Mouse (Mus musculus) erythroblast, adult 5-6 weeks (primary cell): ENCODE data around the gene Slc5a8. TPM values are rescaled to one million over a fixed set of nuclear protein-coding genes. Genes with fewer than 3 reads are reported as not detected.

ENCODE experiments used
- ATAC-seq: replicated peaks from 2 replicates; pipeline ENCODE4 v1.8.0; 2016; ENCODE audit warnings: moderate number of reproducible peaks, mild to moderate bottlenecking, moderate TSS enrichment, inconsistent platforms; ENCODE audit not compliant: poor library complexity, low FRiP score, severe bottlenecking
- total RNA-seq, 2 experiments: library from RNA; stranded (forward) in 1 of 2; stranded (reverse) in 1 of 2; fragments of 150-400 nt in 1 of 2; fragments of 200-764, 138-1000 nt in 1 of 2; gene quantifications; 2 replicates each; pipeline versions ENCODE4 v1.2.3 to v1.2.4; 2015 to 2017; ENCODE audit warnings: low replicate concordance in 2 of 2

Gene Slc5a8
- total RNA-seq (2015; ENCODE audit: low replicate concordance) (not detected in 2 replicates), total RNA-seq (2017; ENCODE audit: low replicate concordance) (not detected in 2 replicates)

DNA sequence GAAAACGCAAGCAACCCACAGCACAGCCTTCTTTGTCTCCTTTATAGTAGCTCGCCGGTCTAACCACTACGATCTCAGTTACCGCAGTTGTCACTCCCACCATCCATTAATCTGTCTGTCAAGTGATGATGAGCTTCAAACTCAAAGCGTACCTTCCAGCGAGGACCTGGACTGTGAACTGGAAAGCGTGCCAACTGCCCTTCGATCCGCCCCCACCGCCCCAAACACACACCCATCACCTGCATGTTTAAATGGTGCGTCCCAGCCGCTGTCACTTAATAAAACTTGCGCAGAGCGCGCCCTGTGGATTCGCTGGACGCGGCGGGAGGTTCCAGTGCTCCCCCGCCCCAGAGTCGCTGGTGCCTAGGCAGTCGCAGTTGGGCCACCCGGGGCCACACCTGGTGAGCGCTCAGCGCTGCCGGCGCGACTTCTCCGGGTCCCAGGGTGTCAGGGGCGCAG is at the start of gene Slc5a8:
Gene Slc5a8 (plus strand): TSS at position 361 of the 459 bp plus-strand sequence.
- ATAC-seq, result no peak

DNA sequence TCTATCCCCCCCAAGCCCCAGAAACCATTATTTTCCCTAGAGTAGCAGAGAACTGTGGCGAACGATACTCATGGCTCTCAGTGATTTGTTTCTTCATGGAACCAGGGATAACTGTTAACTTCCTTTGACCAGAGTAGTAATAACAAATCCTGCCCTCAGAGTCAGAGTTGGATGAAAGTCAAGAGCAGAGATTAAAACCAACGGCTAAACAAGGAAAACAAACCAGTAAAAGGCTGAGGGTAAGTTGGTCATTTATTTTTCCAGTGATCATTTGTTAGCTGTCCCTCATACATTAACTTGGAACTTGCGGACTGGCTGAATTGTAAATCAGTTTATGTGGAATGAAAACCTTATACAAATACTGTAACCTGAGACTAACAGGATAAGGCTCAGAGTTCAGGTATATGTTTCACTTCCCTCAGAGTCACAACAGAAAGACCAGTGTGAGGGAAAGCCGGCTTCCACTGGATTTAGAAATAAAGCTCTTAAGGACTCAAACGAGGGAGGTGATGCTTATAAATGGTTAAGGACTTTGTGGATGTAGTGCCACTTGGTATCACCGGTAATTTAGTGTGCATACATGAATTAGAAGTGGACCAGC is 36.8 kb upstream of the Slc5a8 start:
- ATAC-seq, result no peak

DNA sequence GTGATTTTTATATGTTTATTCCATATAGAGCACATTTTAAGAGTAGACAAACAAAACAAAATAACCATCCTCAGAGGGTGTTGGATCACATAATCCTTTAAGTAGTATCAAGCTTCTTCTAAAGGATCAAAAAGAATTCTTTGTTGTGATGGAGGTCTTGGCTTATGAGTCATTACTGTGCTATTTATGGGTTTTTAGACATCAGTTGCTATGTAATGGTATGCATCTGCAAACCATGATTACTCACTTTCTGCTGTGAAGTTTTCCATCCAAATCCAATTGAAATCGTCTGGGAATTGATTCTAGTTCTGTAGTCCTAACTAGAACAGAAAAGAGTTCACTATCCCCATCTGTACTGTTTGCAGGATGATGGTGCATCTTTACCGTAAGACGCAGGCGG is 35.8 kb upstream of the Slc5a8 start:
- no peak for ATAC-seq

DNA sequence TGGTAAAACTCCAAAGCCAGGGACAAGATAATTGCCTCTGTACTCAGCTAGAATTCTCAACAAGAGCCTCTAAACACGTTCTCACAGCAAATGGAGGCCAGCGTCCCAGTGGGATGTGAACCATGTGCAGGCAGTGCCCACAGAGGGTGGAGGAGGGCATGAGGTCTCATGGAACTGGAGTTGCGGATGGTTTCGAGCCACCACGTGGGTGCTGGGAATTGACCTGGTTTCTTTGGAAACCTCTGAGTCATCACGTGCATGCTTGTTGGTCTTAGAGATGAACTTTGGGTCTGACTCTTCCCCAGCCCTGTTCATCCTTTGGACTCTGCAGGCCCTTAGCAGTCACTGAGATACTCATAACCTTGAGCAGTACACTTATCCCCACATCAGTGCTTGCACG is 32.5 kb upstream of the Slc5a8 start:
- no peak for ATAC-seq

DNA sequence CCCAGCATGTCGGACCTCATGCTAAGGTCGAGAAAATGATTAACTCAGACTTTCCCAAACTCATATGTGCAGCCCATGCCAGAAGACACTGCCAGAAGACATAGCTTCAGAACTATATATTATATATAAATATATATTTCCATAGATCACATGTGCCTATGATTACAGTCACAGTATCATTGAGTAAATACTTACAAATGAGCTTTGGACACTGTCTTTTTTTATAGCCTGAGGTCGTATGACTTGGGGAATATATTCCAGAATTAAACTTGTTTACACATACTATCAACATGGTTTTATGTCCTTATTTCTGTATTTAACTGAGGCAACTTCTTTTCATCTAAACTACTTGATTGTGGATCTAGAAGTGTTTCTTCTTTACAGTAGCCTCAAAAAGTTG is 24.9 kb upstream of the Slc5a8 start:
- ATAC-seq, result no peak

DNA sequence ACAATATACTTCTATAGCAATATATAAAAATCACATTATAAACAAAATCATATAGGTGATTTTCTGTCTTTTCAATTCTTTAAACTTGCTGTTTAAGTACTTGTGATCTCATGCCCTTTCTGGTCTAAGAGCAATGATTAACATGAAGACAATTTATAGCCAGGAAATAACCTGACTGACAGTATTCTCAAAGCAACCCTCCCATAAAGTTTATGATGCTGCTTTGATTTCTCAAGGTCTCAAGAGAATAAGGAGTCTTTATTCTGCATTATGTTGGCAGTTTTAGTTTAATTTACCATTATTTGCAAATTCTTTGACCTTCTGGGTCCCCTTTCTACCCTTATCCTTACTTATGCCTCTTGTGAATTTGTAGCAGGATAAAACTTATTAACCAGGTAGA is 24.4 kb upstream of the Slc5a8 start:
- no peak for ATAC-seq

DNA sequence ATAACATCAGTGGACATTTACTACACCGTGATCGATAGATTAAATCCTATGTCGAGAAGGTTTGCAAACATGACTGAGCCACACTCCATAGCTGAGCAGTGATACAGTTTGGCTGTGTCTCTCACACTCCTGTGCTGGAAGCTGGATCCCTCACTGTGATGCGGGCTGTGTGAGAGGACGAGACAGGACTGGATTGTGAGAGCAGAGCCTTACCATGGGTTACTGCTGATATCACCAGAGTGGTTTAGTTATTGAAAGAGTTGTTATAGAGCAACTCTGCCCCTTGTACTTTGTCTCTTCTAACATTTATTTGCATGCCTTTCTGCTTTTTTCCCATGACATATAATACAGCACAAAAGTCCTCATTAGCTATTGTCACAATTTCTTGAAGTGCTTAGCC is 23.5 kb upstream of the Slc5a8 start:
- no peak for ATAC-seq

DNA sequence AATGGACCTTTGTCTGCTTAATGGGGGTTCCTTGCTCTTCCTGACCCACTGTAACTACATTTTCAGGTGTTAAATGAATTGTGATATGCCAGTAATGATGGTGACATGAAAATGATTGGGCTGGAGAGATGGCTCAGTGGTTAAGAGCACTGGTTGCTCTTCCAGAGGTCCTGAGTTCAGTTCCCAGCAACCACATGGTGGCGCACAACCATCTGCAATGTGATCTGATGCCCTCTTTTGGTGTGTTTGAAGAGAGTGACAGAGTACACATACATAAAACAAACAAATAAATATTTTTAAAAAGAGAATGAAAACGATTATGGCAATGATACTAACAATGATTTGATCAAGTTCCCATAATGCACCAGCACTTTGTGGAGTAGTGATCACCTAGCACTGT is 19.8 kb upstream of the Slc5a8 start:
- ATAC-seq, result no peak

DNA sequence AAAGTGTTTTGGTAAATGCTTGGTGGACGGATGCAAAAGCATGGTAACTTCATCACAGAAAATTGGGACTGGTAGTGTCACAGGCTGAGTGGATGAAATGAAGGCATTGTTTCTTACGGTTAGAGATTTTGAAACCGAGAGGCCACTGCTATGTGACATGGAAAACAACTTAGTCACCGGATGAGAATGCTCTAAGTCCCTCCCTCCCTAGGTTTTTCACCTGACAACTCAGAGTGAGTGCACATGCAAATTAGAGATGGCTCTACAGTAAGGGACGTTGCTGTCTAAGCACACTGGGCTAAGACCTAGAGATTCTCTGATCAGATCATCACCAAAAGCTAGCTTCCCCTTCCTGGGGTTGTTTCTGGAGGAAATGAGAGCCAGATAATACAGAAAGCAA is 10.9 kb upstream of the Slc5a8 start:
- no peak for ATAC-seq

DNA sequence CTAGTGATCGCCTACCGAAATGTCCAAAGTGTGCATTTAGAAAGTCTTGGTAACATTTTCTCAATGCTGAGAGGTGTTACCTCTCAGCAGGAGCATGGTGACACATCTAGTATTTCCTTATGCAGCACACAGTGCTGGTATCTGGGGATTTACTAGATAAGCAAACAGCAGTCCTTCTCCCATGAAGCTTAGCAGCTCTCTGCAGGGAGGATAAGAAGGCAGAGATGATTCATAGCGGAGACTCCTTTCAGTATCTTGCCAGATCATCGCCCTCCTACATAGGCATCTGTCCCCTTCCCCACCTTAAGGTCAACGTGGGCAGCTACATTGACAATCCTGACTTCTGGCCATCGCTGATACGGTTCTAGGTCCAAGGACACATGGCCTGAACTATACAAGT is 8.4 kb upstream of the Slc5a8 start:
- no peak for ATAC-seq

DNA sequence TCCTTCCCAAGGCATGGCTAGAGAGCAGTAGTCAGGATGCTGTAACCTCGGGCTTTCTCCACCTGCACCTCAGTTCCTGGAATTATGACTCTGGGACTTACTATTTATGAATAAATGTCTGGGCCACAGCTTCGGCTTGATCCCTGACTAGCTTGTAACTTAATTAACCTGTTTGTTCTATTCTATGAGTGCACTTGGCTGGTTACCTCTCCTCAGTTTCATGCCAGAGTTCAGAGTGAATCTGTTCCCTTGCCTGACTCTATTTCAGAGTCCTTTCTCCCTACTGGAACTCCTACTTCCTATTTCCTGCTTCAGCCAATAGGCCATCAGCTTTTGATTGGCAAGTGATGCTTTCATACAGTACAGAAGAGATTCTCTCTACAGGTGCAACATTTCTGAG is 2.1 kb upstream of the Slc5a8 start:
- no peak for ATAC-seq

DNA sequence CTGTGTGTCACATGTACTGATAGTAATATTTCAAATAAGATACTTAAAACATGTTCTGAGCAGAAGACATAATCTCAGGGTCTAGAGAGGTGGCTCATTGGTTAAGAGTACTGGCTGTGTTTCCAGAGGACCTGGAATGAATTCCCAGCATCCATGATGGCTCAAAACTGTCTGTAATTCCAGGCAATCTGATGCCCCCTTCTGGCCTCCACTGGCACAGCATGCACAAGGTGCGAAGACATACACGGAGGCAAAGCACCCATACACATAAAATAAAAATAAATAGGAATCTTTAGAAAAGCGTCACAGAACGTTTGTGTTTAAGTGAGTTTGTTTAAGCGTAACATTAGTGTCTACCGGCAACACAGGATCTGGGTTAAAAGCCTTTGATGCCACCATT is 956 bp upstream of the Slc5a8 start:
- no peak for ATAC-seq

DNA sequence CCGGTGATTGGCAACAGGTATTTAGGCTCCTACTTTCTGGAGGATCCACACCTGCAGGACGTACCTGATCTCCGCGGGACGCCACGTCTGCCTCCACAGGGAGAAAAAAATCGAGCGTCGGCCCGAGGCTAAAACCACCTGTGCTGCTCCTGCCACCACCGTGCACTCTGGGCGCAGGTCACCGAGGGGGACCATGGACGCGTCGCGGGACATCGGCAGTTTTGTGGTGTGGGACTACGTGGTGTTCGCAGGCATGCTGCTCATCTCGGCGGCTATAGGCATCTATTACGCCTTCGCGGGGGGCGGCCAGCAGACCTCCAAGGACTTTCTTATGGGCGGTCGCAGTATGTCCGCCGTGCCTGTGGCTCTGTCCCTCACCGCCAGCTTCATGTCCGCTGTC is 322 bp downstream of the Slc5a8 start:
- ATAC-seq, result no peak

DNA sequence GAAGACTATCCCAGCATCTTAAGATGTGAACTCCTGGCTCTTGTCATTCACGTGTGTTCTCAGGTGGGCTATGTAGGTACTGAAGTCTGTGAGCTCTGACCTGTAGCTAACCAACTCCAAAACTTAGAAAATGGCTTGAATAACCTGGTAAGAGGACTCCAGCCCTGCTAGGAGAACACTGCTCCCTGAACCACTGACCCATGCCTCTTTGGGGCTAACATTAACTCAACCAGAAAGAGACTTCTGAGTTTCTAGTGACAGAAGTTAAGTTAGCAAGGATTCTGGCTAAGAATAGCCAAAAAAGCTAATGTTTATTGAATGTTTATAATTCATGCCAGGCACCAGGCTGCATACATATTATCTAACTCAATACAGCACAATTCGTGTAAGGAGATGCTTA is 2.6 kb downstream of the Slc5a8 start:
- ATAC-seq, result no peak

DNA sequence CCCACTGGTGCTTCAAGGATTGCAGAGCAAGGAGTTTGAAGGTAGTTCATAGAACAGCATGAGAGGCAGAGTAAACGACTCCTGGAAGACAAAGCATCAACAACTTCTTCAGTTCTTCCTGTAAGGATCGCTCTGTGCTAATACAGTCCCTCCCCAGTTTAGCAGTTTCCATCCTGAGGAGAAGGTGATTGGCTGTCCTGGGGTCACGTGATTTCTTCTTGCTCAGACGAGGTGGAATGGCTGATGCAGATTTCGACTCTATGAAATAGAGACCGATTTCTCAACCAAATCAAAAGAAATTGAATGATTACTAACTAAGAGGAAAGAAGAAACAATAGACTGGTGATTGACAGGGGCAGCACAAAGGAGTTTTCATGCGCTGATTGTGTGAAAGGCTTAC is 5.6 kb downstream of the Slc5a8 start:
- no peak for ATAC-seq

DNA sequence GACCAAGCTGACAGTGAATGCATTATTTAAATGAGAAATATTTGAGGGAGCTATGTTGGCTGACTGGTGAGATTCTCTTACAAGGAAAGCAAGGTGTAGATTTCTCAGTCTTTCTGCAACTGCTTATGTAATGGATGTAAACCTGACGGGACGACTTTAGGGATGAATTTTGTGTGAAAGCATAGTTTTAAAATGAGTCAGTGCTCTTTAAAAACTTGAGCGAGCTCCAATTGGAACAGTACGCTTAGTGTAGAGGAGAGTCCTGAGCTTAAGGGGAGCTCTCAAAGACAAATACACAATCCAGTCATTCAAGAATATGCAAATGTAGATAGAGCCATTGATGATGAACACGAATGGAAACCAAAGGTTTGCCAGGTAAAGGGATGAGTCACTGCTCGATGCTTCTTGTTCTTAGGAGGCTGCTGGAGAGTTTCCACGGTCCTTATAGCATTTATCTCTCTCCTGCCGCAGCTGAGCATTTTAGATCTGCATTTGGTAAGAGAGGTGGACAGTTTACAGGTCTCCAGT is 6.8 kb downstream of the Slc5a8 start:
- ATAC-seq, result no peak

DNA sequence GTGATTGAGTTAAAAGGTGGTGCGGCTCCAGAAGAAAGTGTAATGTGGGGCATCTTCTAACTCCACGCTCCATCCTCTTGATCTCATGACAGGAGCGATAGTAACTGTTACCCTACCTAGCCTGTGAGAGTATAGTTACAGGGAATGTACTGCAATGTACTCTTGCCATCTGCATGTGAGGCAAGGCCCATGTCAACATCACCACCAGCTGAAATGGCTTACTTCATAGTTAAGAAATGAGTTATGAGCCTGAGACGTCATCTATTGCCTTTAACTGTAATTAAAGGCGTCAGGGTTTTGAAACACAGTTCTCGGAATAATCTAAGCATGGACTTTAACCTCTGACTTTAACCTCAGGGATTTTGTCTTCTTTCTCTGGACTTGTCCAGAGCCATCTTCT is 11.2 kb downstream of the Slc5a8 start:
- no peak for ATAC-seq

DNA sequence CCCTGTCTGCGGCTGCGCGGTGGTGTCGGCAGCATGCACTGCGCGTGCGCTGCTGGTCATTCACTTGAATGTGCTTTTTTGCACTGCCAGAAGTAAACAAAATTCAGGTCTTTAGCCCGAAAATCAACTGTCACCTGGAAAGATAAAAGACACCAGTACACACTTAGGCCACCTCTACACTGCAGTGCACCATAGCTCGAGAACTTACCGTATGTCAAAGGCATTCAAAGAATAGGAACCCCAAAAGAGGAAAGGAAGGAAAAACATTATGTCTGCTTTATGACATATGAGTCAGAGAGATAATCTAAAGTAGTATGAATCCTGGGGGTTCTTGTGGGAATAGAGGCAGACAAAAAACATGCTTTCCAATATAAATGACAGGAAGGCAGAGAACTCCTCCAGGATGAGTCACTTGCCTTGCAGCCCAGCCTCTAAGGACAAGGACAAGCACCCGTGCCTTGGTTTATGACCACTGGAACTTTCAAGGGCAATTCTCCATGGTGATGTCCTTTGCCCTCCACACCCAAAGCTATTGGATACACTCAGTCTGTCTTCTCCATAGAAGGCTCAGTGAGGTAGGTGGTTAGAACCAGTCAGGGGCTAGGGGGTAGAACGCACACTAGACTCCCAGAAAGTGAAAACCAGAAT is 64.0 kb downstream of the Slc5a8 start:
- no peak for ATAC-seq

DNA sequence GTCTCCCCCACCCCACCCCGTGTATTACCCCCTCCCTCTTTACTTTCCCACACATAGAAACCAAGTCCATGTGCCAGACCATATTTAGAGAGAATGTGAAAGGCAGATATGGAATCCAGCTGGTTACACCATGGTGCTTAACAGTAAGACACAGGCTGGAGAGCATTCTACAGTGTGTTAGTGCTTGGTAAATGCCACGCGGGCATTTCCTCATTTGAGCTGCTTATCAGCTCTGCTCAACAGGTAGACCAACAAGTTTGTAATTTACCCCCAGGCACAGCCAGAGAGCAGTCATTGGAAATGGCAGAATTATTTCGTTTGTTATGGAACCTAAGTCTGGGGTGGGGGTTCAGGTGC is 64.5 kb downstream of the Slc5a8 start:
- no peak for ATAC-seq

DNA sequence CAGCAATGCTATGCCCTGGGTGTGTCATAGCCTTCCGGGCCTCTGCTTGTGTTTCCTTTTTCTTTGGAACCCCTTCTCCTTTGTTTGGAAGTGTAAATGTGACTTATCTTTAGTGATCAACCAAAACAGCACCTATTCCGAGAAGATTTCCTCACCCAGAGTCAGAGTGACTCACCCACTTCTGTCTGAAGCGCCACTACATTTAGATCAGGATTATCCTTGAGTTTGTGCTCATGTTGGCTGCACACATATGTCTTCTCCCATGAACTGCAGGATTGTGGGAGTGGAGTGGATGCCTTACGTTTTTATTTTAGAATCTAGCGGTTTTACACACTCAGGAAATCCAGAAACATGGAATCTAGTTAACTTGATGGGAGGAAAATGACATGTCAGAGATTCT is 75.0 kb downstream of the Slc5a8 start:
- no peak for ATAC-seq

DNA sequence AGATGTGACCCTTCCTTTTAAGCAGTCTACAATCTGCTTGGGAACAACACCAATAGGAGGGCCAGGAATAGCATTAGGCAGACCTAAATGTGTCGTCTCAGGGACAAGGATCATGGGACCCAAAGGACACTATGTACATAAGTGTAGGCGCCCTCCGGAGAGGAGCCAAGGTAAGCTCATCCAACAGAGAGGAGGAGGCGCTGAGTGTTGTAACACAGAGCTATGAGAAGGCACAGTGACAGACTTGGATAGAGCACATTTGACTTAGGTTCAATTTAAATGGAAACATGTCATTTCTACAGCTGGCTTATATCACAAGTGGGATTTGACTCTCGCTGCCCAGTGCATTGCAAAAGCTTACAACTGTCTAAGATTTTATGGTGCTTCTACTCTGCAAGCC is 82.8 kb downstream of the Slc5a8 start:
- ATAC-seq, result no peak
